Mouse (Mus musculus) heart, adult 2 months (tissue): ENCODE results near the gene Hist4h4. TPM values are rescaled to one million over a fixed set of nuclear protein-coding genes. Genes with fewer than 3 reads are reported as not detected.

Source experiments
- DNase-seq, 2 experiments: peaks; one replicate each; pipeline ENCODE4 v3.0.0; 2021
- H3K27ac ChIP-seq: fragments of 200-600 bp; 2 replicates; pipeline ENCODE4 v1.8.1; 2022
- H3K27me3 ChIP-seq: fragments of 200-500 bp; 2 replicates; pipeline ENCODE4 v1.6.1; 2012; ENCODE audit warnings: mild to moderate bottlenecking, low read length, inconsistent platforms, mixed read lengths; ENCODE audit not compliant: control insufficient read depth, insufficient read depth
- H3K36me3 ChIP-seq: fragments of 200-500 bp; 2 replicates; pipeline ENCODE4 v1.6.1; 2012; ENCODE audit warnings: low read length, inconsistent platforms; ENCODE audit not compliant: control insufficient read depth, insufficient read depth
- H3K4me1 ChIP-seq: fragments of 200-500 bp; 2 replicates; pipeline ENCODE4 v1.6.1; 2011; ENCODE audit warnings: low read length; ENCODE audit not compliant: control insufficient read depth, insufficient read depth
- H3K4me3 ChIP-seq: fragments of 200-600 bp; 2 replicates; pipeline ENCODE4 v1.8.1; 2022
- H3K79me2 ChIP-seq: fragments of 200-500 bp; replicated peaks from 2 replicates; pipeline ENCODE4 v1.6.1; 2012; ENCODE audit warnings: mild to moderate bottlenecking, inconsistent platforms, low read length, moderate library complexity, mixed read lengths; ENCODE audit not compliant: control insufficient read depth, insufficient read depth
- H3K9ac ChIP-seq: fragments of 200-500 bp; 2 replicates; pipeline ENCODE4 v1.6.1; 2012; ENCODE audit warnings: low read depth, mild to moderate bottlenecking, control low read depth, inconsistent platforms, low read length, mixed read lengths
- CTCF ChIP-seq: fragments of 200-600 bp; IDR thresholded peaks from 2 replicates; pipeline ENCODE4 v1.8.1; 2022; ENCODE audit warnings: antibody characterized with exemption, mild to moderate bottlenecking, moderate library complexity
- EP300 ChIP-seq: fragments of 200-500 bp; IDR thresholded peaks from 2 replicates; pipeline ENCODE4 v1.6.1; 2011; ENCODE audit warnings: low read depth, low read length, control low read depth; ENCODE audit not compliant: insufficient read depth
- POLR2A ChIP-seq: fragments of 200-500 bp; IDR thresholded peaks from 2 replicates; pipeline ENCODE4 v1.6.1; 2011; ENCODE audit warnings: mild to moderate bottlenecking, low read depth, low read length, control low read depth; ENCODE audit not compliant: insufficient read depth
- WGBS: fragments of 180-500 bp; shearing (Covaris S2); methylation state at CpG from one replicate; pipeline ENCODE4 v1.1.7; 2018; 5-methylcytosine and 5-hydroxymethylcytosine counted together
- intact Hi-C: fragments of 180-260 bp; cut with DNase I; formaldehyde crosslinking; loops from one replicate; pipeline ENCODE4 v1.15.1; 2025
- microRNA-seq, 2 experiments: library from miRNA; unstranded; fragments of <30 nt; microRNA quantifications; one replicate each; pipeline ENCODE4 v1.2.0; 2021
- polyA plus RNA-seq: library from polyadenylated mRNA; depleted of rRNA; stranded (reverse); fragments of >200 nt; gene quantifications from 2 replicates; pipeline ENCODE4 v1.2.3, GENCODE M21; 2012; rRNA removed
- total RNA-seq, 2 experiments: library from RNA; stranded (reverse); gene quantifications; 2 replicates each; pipeline ENCODE4 v1.2.3; 2021

The Hist4h4 gene
- total and polyA plus RNA-seq, 3 experiments = 0.16 to 6.5 (median 5.9) TPM

GRCm38 (mm10) chr6:136763912-136764311 is 40.3 kb downstream of the Hist4h4 start:
- H3K36me3 ChIP-seq = no peaks in the 10 kb centered on the region
- no peak for DNase-seq
- H3K79me2 ChIP-seq = no peaks in the 10 kb centered on the region
- no peak overlapping the region for H3K4me3 ChIP-seq
- no peaks in the 10 kb centered on the region for H3K4me1 ChIP-seq
- 14% methylated on average over 1 of the region's 1 CpGs for WGBS
- H3K9ac ChIP-seq = no peak overlapping the region
- no peak overlapping the region for H3K27ac ChIP-seq
- intact Hi-C loops = no loop called here
- no peaks in the 10 kb centered on the region for H3K27me3 ChIP-seq
- no peak for TF ChIP-seq EP300
- no peak for TF ChIP-seq CTCF
- no peak for TF ChIP-seq POLR2A

Small RNAs within 50 kb of the gene (microRNA-seq; reads per million reads assigned to microRNA genes)
- 0 reads per million in 2 experiments for gene Gm44364

Other genes starting within 250 kb of the Hist4h4 start
- 10 to 100 TPM; 48.8 to 53.5 TPM for gene Plbd1, start 142.5 kb downstream of the Hist4h4 start, total RNA-seq
- 28.4 and 50.7 TPM in 2 replicates for gene Plbd1, start 142.5 kb downstream of the Hist4h4 start, polyA plus RNA-seq
- gene Gucy2c, start 22.6 kb downstream of the Hist4h4 start, total RNA-seq = not detected
- gene Gucy2c, start 22.6 kb downstream of the Hist4h4 start, polyA plus RNA-seq = not detected in 2 replicates
- 10 to 100 TPM; 29.4 to 30.1 TPM for gene H2afj, start 3.8 kb upstream of the Hist4h4 start, total RNA-seq
- 24.6 and 49.4 TPM in 2 replicates for gene H2afj, start 3.8 kb upstream of the Hist4h4 start, polyA plus RNA-seq
- 1 to 10 TPM in 1 of 2 experiments, under 1 TPM in 1; 0.44 to 1.8 TPM for gene BC049715, start 23.2 kb upstream of the Hist4h4 start, total RNA-seq
- 0.59 and 0.61 TPM in 2 replicates for gene BC049715, start 23.2 kb upstream of the Hist4h4 start, polyA plus RNA-seq
- 10 to 100 TPM; 67.6 to 68.1 TPM for gene Wbp11, start 23.8 kb upstream of the Hist4h4 start, total RNA-seq
- gene Wbp11, start 23.8 kb upstream of the Hist4h4 start, polyA plus RNA-seq = 28.7 and 28.9 TPM in 2 replicates
- not detected for gene Smco3, start 31.0 kb upstream of the Hist4h4 start, total RNA-seq
- 0.04 TPM in 1 of 2 replicates, not detected in the other for gene Smco3, start 31.0 kb upstream of the Hist4h4 start, polyA plus RNA-seq
- 10 to 100 TPM; 16.3 to 19.6 TPM for gene Art4, start 53.3 kb upstream of the Hist4h4 start, total RNA-seq
- gene Art4, start 53.3 kb upstream of the Hist4h4 start, polyA plus RNA-seq = 12.8 and 19.9 TPM in 2 replicates
- 100 to 1,000 TPM; 409 to 433 TPM for gene Mgp, start 71.4 kb upstream of the Hist4h4 start, total RNA-seq
- gene Mgp, start 71.4 kb upstream of the Hist4h4 start, polyA plus RNA-seq = 1,071 and 1,296 TPM in 2 replicates
- gene Erp27, start 117.8 kb upstream of the Hist4h4 start, total RNA-seq = not detected
- 0.29 and 0.51 TPM in 2 replicates for gene Erp27, start 117.8 kb upstream of the Hist4h4 start, polyA plus RNA-seq
- gene Pde6h, start 119.4 kb upstream of the Hist4h4 start, total RNA-seq = under 1 TPM in 1 of 2 experiments, not detected in 1; 0.30 TPM
- 0.04 and 0.26 TPM in 2 replicates for gene Pde6h, start 119.4 kb upstream of the Hist4h4 start, polyA plus RNA-seq
- 10 to 100 TPM; 24.0 to 30.4 TPM for gene Arhgdib, start 137.5 kb upstream of the Hist4h4 start, total RNA-seq
- 41.7 and 57.6 TPM in 2 replicates for gene Arhgdib, start 137.5 kb upstream of the Hist4h4 start, polyA plus RNA-seq